Mouse (Mus musculus) E14TG2a.4 (cell line): ENCODE data around the gene Olfr1140.

Source experiments
- H3K27me3 ChIP-seq: 2 replicates; pipeline ENCODE4 v1.6.1; 2014; ENCODE audit warnings: low read length, control low read depth; ENCODE audit not compliant: insufficient read depth
- H3K36me3 ChIP-seq: 2 replicates; pipeline ENCODE4 v1.6.1; 2014; ENCODE audit warnings: low read length, control low read depth; ENCODE audit not compliant: insufficient read depth
- H3K4me1 ChIP-seq: replicated peaks from 2 replicates; pipeline ENCODE4 v1.6.1; 2014; ENCODE audit warnings: low read depth, low read length, control low read depth
- H3K4me3 ChIP-seq: replicated peaks from 2 replicates; pipeline ENCODE4 v1.5.1; 2014; ENCODE audit warnings: mild to moderate bottlenecking, low read length
- H3K9me3 ChIP-seq: 2 replicates; pipeline ENCODE4 v1.6.1; 2014; ENCODE audit warnings: low read length, control low read depth
- CTCF ChIP-seq: conservative IDR thresholded peaks from 2 replicates; pipeline ENCODE4 v1.5.1; 2014; ENCODE audit warnings: low read length
- NANOG ChIP-seq: IDR thresholded peaks from 2 replicates; pipeline ENCODE4 v1.6.1; 2014; ENCODE audit warnings: borderline replicate concordance, low read length, mixed read lengths
- POU5F1 ChIP-seq: IDR thresholded peaks from 2 replicates; pipeline ENCODE4 v1.6.1; 2014; ENCODE audit warnings: low read length, borderline replicate concordance

The Olfr1140 gene

GRCm38 (mm10) chr2:87743452-87743851, at the start of gene Olfr1140:
Gene Olfr1140 (plus strand): TSS chr2:87743752.
- H3K27me3 ChIP-seq: no peaks in the 10 kb centered on the region

GRCm38 (mm10) chr2:87693847-87694246, 49.7 kb upstream of the Olfr1140 start, which contains the start of gene Olfr1136:
Gene Olfr1136 (minus strand): TSS chr2:87693947.
- no peaks in the 10 kb centered on the region for H3K27me3 ChIP-seq
- no peaks in the 10 kb centered on the region for H3K9me3 ChIP-seq
- TF ChIP-seq NANOG (no peak), POU5F1 (no peak), CTCF (no peak)
- H3K36me3 ChIP-seq: no peaks in the 10 kb centered on the region
- H3K4me3 ChIP-seq: no peak within 1 kb of the TSS
- H3K4me1 ChIP-seq: no peaks in the 10 kb centered on the region

More at GRCm38 (mm10) chr2:87743452-87743851, at the start of gene Olfr1140:
- TF ChIP-seq NANOG (no peak), CTCF (no peak), POU5F1 (no peak)
- Histone ChIP-seq H3K36me3 (no peaks in the 10 kb centered on the region), H3K4me1 (no peaks in the 10 kb centered on the region), H3K9me3 (no peaks in the 10 kb centered on the region), H3K4me3 (no peak within 1 kb of the TSS)

GRCm38 (mm10) chr2:87713079-87713478, 30.5 kb upstream of the Olfr1140 start, which contains the start of gene Olfr1137:
Gene Olfr1137 (minus strand): TSS chr2:87713179.
- Histone ChIP-seq H3K9me3 (no peaks in the 10 kb centered on the region), H3K4me1 (no peaks in the 10 kb centered on the region), H3K27me3 (no peaks in the 10 kb centered on the region), H3K4me3 (no peak within 1 kb of the TSS), H3K36me3 (no peaks in the 10 kb centered on the region)
- TF ChIP-seq CTCF: no peak
- TF ChIP-seq NANOG: no peak
- no peak for TF ChIP-seq POU5F1

GRCm38 (mm10) chr2:87739878-87740277, 3.7 kb upstream of the Olfr1140 start, which contains the start of gene Olfr1138:
Gene Olfr1138 (minus strand): TSS chr2:87739978.
- Histone ChIP-seq H3K27me3 (no peaks in the 10 kb centered on the region), H3K4me1 (no peaks in the 10 kb centered on the region), H3K36me3 (no peaks in the 10 kb centered on the region), H3K9me3 (no peaks in the 10 kb centered on the region), H3K4me3 (no peak within 1 kb of the TSS)
- no peak for TF ChIP-seq POU5F1
- TF ChIP-seq CTCF: no peak
- no peak for TF ChIP-seq NANOG

- no peaks in the 10 kb centered on the region for H3K4me1 ChIP-seq
- TF ChIP-seq POU5F1: no peak
- no peak for TF ChIP-seq NANOG
- no peak for TF ChIP-seq CTCF
- no peaks in the 10 kb centered on the region for H3K9me3 ChIP-seq
- H3K27me3 ChIP-seq: no peaks in the 10 kb centered on the region
- no peaks in the 10 kb centered on the region for H3K36me3 ChIP-seq
- no peak within 1 kb of the TSS for H3K4me3 ChIP-seq
Measured at GRCm38 (mm10) chr2:87753891-87754290, 10.3 kb downstream of the Olfr1140 start, which contains the start of gene Olfr1141. Gene Olfr1141 (minus strand): TSS chr2:87753991.

- no peaks in the 10 kb centered on the region for H3K36me3 ChIP-seq
- H3K9me3 ChIP-seq: peaks cover 12% of the 10 kb centered on the region
- H3K4me3 ChIP-seq: no peak overlapping the region
- H3K27me3 ChIP-seq: no peaks in the 10 kb centered on the region
- TF ChIP-seq POU5F1 (no peak), NANOG (no peak), CTCF (no peak)
- no peaks in the 10 kb centered on the region for H3K4me1 ChIP-seq
Measured at GRCm38 (mm10) chr2:87776143-87776542, 32.6 kb downstream of the Olfr1140 start.

- TF ChIP-seq CTCF (no peak), POU5F1 (no peak), NANOG (no peak)
- H3K36me3 ChIP-seq: no peaks in the 10 kb centered on the region
- no peak within 1 kb of the TSS for H3K4me3 ChIP-seq
- H3K4me1 ChIP-seq: no peaks in the 10 kb centered on the region
- H3K9me3 ChIP-seq: peaks cover 15% of the 10 kb centered on the region
- H3K27me3 ChIP-seq: no peaks in the 10 kb centered on the region
Measured at GRCm38 (mm10) chr2:87779183-87779582, 35.6 kb downstream of the Olfr1140 start, which contains the start of gene Olfr152. Gene Olfr152 (plus strand): TSS chr2:87779483.
